Mouse (Mus musculus): ENCODE data around the gene Macrod1. TPM values are rescaled to one million over a fixed set of nuclear protein-coding genes. Genes with fewer than 3 reads are reported as not detected.
A peak's percentile ranks its signal among the peaks of the same experiment; 100 is the strongest.

Macrod1 gene
- polyA plus RNA-seq, 1 experiment from 2014 or later, result 3.6 TPM

DNA sequence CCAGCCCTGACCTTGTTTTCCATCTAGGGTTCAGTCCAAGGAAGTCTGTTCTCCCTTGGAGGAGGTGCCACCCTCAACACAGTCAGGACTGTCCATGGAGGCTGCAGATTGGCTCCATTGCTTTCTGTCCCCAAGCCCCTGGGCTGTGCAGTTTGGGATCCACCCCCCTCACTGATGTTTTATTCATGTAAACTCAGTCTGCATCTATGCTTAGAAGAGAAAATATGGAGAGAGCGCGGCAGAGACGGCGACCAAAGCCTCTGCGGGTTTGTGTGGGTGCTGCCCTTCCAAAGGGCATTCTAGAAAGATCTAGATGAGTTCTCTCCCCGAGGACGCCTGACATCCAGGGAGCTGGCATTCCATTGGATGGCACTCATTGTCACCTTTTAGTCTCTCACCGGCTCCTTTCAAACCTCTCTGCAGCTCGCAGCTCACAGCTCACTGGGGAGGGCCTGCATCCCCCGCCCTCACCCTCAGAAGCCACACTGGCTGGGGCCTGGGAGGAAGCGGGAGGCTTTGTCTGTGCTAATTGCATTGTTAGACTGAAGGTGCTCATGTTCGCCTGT lies 84.3 kb downstream of the Macrod1 start:
- Histone ChIP-seq H3K4me2 (ENCODE audit: low read depth, low read length, severe bottlenecking) (no peak overlapping the region), H3K9me3 (ENCODE audit: control insufficient read depth, low read length) (no peaks in the 10 kb centered on the region), H3K4me1 (replicated peaks; ENCODE audit: control insufficient read depth, insufficient read depth, low read length) (peaks cover 47% of the 10 kb centered on the region), H3K27ac (ENCODE audit: low read depth, low read length) (peak overlapping the region; percentile 52; the same call in 1 of the 2 replicates), H3K9ac (ENCODE audit: low read length) (peak overlapping the region; percentile 29; the same call in 1 of the 2 replicates), H3K27me3 (ENCODE audit: control insufficient read depth, insufficient read depth, low read length) (peaks cover 9% of the 10 kb centered on the region), H3K4me3 (ENCODE audit: low read depth, low read length) (no peak overlapping the region), H3K36me3 (ENCODE audit: control insufficient read depth, insufficient read depth, low read length) (no peaks in the 10 kb centered on the region)
- 38% methylated on average over 12 of the region's 12 CpGs for WGBS
- DNase-seq (ENCODE audit: low spot score) (no peak), ATAC-seq (replicated peaks; ENCODE audit: low FRiP score) (no peak)

DNA sequence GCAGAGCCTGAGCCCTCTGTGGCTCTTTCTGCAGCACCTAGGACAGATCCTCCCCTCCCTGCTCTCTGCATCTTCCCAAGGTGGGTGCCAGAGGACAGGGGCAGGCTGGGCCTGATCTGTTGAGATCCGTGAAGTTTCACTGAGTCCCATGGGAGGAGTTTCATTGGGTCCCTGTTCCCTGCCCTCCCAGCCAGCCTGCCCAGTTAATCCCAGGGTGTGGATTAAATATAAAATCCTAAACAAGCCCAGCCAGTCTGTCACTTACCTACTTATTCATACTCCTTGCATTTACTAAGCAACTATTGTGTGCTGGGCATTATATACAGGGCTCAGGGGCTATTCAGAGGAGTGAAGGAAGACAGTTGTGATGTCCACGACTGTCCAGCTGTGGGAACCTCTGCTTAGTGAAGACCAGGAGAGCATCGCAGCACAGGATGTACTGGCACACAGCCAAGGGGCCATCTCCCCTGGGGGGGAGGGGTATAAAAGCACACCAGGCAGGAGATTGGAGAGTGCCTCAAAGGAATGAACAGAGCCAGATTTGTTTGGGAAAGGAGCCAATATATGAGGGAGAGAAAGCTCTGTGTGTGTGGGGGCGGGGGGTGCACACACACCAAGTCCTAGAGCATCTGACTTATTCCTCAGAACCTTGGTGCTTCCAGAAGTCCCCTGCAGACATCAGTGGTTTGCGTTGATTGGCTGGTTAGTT lies 85.8 kb downstream of the Macrod1 start:
- H3K4me3 ChIP-seq (ENCODE audit: low read depth, low read length), result no peak overlapping the region
- no peak overlapping the region for H3K9ac ChIP-seq (ENCODE audit: low read length)
- DNase-seq (ENCODE audit: low spot score), result no peak
- no peaks in the 10 kb centered on the region for H3K9me3 ChIP-seq (ENCODE audit: control insufficient read depth, low read length)
- WGBS, result 48% methylated on average over 5 of the region's 5 CpGs
- no peak overlapping the region for H3K4me2 ChIP-seq (ENCODE audit: low read depth, low read length, severe bottlenecking)
- H3K4me1 ChIP-seq (replicated peaks; ENCODE audit: control insufficient read depth, insufficient read depth, low read length), result peaks cover 34% of the 10 kb centered on the region
- no peak overlapping the region for H3K27ac ChIP-seq (ENCODE audit: low read depth, low read length)
- ATAC-seq (replicated peaks; ENCODE audit: low FRiP score), result no peak
- H3K36me3 ChIP-seq (ENCODE audit: control insufficient read depth, insufficient read depth, low read length), result no peaks in the 10 kb centered on the region
- H3K27me3 ChIP-seq (ENCODE audit: control insufficient read depth, insufficient read depth, low read length), result peaks cover 7% of the 10 kb centered on the region

DNA sequence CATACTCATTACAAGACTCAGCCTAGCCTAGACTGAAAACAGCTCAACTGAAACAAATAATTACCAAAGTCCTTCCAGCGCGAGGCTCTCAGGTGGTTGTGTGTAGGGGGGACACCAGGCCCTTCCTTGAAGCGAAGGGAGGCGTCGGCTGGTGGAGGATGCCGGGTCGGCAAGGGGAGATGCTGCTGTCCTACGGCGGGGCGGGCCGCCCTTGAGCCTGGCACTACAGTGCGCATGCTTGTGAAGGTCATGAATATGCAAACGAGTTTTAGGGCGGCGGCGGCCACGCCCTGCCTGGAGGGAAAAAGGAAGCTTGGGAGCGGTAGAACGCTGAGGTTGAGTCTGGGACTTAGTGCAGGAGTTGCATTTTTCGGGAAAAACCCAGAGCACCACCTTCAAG lies 87.2 kb downstream of the Macrod1 start:
- Histone ChIP-seq H3K27ac (ENCODE audit: low read depth, low read length) (no peak overlapping the region), H3K4me3 (ENCODE audit: low read depth, low read length) (peak overlapping the region; percentile 20; the same call in 1 of the 2 replicates), H3K4me2 (ENCODE audit: low read depth, low read length, severe bottlenecking) (peak overlapping the region; percentile 63), H3K27me3 (ENCODE audit: control insufficient read depth, insufficient read depth, low read length) (peaks cover 7% of the 10 kb centered on the region), H3K4me1 (replicated peaks; ENCODE audit: control insufficient read depth, insufficient read depth, low read length) (peaks cover 30% of the 10 kb centered on the region), H3K9me3 (ENCODE audit: control insufficient read depth, low read length) (no peaks in the 10 kb centered on the region), H3K36me3 (ENCODE audit: control insufficient read depth, insufficient read depth, low read length) (no peaks in the 10 kb centered on the region), H3K9ac (ENCODE audit: low read length) (peak overlapping the region; percentile 53)
- under 1% methylated on average over 20 of the region's 20 CpGs for WGBS
- ATAC-seq (replicated peaks; ENCODE audit: low FRiP score) (peak; percentile 67), DNase-seq (ENCODE audit: low spot score) (peak; percentile 83)

DNA sequence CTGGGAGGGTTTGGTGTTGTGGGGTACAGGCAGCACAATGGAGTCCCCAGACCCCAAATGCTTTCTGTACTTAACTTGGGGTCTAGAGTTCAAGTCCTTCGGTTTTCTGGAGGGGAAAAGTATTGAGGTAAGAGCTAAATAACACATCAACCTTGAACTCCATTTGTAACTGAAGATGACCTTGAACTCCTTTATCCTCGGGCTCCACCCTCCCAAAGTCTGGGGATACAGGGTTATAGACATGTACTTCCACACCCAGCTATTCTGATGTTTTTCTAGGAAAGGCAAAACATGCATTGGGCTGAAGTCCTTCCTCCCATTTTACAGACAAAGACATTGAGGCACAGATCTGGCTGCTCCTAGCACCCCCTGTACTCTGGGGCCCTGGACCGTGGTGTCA lies 87.8 kb downstream of the Macrod1 start:
- 74% methylated on average over 3 of the region's 3 CpGs for WGBS
- peaks cover 33% of the 10 kb centered on the region for H3K4me1 ChIP-seq (replicated peaks; ENCODE audit: control insufficient read depth, insufficient read depth, low read length)
- H3K4me3 ChIP-seq (ENCODE audit: low read depth, low read length), result 0 out of 2 replicates have a peak overlapping the region, but pooled peaks have one; percentile 20

DNA sequence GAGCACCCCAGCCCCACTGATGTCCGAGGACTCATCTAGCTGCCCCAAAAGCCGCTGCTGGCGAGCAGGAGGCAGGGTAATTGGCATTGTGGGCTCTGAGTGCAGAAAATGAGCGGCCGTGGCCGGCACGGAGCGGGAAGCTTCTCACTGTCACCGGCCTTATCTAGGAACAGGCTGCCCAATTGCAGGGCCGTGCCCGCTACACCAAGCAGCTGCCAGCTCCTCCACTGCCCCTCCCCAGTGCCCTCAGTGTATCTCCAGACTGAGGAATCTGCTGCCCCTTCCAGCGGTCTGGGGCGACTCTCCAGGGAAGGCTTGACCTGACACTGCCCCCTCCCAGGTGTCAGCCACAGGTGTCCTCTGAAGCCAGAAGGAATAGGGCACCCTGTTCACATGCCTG lies 89.8 kb downstream of the Macrod1 start:
- no peak overlapping the region for H3K4me2 ChIP-seq (ENCODE audit: low read depth, low read length, severe bottlenecking)
- H3K4me1 ChIP-seq (replicated peaks; ENCODE audit: control insufficient read depth, insufficient read depth, low read length), result peaks cover 26% of the 10 kb centered on the region
- no peak for ATAC-seq (replicated peaks; ENCODE audit: low FRiP score)
- H3K36me3 ChIP-seq (ENCODE audit: control insufficient read depth, insufficient read depth, low read length), result no peaks in the 10 kb centered on the region
- H3K27ac ChIP-seq (ENCODE audit: low read depth, low read length), result no peak overlapping the region
- H3K9ac ChIP-seq (ENCODE audit: low read length), result no peak overlapping the region
- H3K9me3 ChIP-seq (ENCODE audit: control insufficient read depth, low read length), result no peaks in the 10 kb centered on the region
- whole genome bisulfite sequencing, result 79% methylated on average over 13 of the region's 13 CpGs
- no peak overlapping the region for H3K4me3 ChIP-seq (ENCODE audit: low read depth, low read length)
- no peak for DNase-seq (ENCODE audit: low spot score)
- H3K27me3 ChIP-seq (ENCODE audit: control insufficient read depth, insufficient read depth, low read length), result peaks cover 7% of the 10 kb centered on the region

More for the DNA sequence above, 87.8 kb downstream of the Macrod1 start:
- Histone ChIP-seq H3K27ac (ENCODE audit: low read depth, low read length) (no peak overlapping the region), H3K27me3 (ENCODE audit: control insufficient read depth, insufficient read depth, low read length) (peaks cover 7% of the 10 kb centered on the region), H3K4me2 (ENCODE audit: low read depth, low read length, severe bottlenecking) (peak overlapping the region; percentile 63; the same call in 1 of the 2 replicates), H3K9ac (ENCODE audit: low read length) (no peak overlapping the region), H3K9me3 (ENCODE audit: control insufficient read depth, low read length) (no peaks in the 10 kb centered on the region), H3K36me3 (ENCODE audit: control insufficient read depth, insufficient read depth, low read length) (no peaks in the 10 kb centered on the region)
- ATAC-seq (replicated peaks; ENCODE audit: low FRiP score) (no peak), DNase-seq (ENCODE audit: low spot score) (no peak)

DNA sequence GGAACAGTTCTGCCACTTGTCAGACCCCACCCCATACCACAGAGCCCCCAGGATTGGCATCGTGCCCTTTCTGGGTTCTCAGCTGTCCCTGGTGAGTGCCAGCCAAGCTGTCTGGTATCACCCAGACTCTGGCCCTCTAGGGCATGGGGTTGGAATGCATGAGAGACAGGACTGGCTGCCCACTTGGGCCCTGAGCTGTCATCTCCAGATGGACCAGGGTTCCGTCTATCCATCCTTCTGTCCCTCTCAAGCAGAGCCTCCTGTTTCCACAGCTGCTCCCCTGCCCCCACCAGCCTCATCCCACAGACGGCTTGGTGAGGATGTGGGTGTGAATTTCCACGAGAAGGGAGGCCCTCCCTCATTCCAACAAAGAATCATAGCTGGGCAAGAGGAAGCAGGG lies 91.5 kb downstream of the Macrod1 start:
- H3K4me3 ChIP-seq (ENCODE audit: low read depth, low read length), result no peak overlapping the region
- H3K27ac ChIP-seq (ENCODE audit: low read depth, low read length), result no peak overlapping the region
- H3K4me1 ChIP-seq (replicated peaks; ENCODE audit: control insufficient read depth, insufficient read depth, low read length), result peaks cover 16% of the 10 kb centered on the region
- no peak for ATAC-seq (replicated peaks; ENCODE audit: low FRiP score)
- 66% methylated on average over 4 of the region's 4 CpGs for WGBS
- H3K9ac ChIP-seq (ENCODE audit: low read length), result no peak overlapping the region
- peaks cover 7% of the 10 kb centered on the region for H3K27me3 ChIP-seq (ENCODE audit: control insufficient read depth, insufficient read depth, low read length)
- H3K9me3 ChIP-seq (ENCODE audit: control insufficient read depth, low read length), result no peaks in the 10 kb centered on the region
- no peaks in the 10 kb centered on the region for H3K36me3 ChIP-seq (ENCODE audit: control insufficient read depth, insufficient read depth, low read length)
- no peak overlapping the region for H3K4me2 ChIP-seq (ENCODE audit: low read depth, low read length, severe bottlenecking)
- DNase-seq (ENCODE audit: low spot score), result no peak

DNA sequence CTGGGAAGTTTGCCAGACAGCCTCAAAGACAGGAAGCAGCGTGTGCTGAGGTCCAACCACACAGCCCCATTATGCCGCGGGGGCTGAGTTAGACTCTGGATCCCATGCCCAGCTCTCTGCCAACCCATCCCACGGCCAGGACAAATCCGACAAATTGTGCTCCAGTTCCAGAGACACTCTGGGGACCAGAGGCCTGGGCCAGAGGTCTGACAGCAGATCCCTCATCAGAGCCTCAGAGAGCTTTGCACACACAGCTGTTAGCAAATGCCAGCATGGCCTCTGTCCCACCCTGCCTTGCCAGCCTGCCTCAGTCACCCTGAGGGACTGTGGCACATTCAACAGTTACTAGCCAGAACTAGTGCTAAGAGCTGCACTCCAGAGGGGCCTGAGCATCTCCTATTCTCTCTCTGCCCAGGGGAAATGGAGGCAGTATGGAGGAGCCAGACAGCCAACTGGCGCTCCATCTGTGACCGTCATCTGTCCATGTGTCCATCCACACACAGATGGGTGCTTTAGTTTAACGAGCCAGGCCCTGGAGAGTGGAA lies 92.0 kb downstream of the Macrod1 start:
- ATAC-seq (replicated peaks; ENCODE audit: low FRiP score) (no peak), DNase-seq (ENCODE audit: low spot score) (no peak)
- Histone ChIP-seq H3K27ac (ENCODE audit: low read depth, low read length) (no peak overlapping the region), H3K4me2 (ENCODE audit: low read depth, low read length, severe bottlenecking) (no peak overlapping the region), H3K36me3 (ENCODE audit: control insufficient read depth, insufficient read depth, low read length) (no peaks in the 10 kb centered on the region), H3K9me3 (ENCODE audit: control insufficient read depth, low read length) (no peaks in the 10 kb centered on the region), H3K9ac (ENCODE audit: low read length) (peak overlapping the region; percentile 12; the same call in 1 of the 2 replicates), H3K4me1 (replicated peaks; ENCODE audit: control insufficient read depth, insufficient read depth, low read length) (peaks cover 14% of the 10 kb centered on the region), H3K4me3 (ENCODE audit: low read depth, low read length) (no peak overlapping the region), H3K27me3 (ENCODE audit: control insufficient read depth, insufficient read depth, low read length) (peaks cover 5% of the 10 kb centered on the region)
- WGBS, result 67% methylated on average over 8 of the region's 8 CpGs

DNA sequence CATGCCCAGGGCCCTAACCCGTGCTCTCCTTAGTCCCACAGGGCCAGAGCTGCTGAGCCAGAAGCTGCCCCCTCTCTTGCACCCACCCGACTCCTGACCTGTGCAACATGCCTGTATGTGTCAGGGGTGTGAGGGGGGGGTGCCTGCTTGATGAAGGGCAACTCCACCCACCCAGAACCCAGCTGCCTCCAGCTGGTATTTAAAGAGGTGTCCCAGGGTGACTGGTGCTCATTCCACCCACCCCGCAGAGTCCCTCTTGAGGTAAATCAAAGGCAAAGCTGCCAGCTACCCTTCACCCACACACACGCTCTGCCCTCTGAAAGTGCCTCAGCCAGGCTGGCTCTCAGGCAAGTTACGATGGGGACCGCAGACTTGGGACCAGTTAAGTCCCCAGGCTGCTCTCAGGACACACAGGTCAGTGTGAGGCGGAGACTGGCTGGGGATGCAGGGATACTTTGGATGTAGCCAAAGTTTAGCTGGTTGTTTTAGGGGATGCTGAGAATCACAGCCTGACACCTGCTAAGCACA lies 92.6 kb downstream of the Macrod1 start:
- 71% methylated on average over 7 of the region's 7 CpGs for WGBS
- ATAC-seq (replicated peaks; ENCODE audit: low FRiP score) (no peak), DNase-seq (ENCODE audit: low spot score) (no peak)

More for the DNA sequence above, 92.6 kb downstream of the Macrod1 start:
- no peaks in the 10 kb centered on the region for H3K36me3 ChIP-seq (ENCODE audit: control insufficient read depth, insufficient read depth, low read length)
- H3K27me3 ChIP-seq (ENCODE audit: control insufficient read depth, insufficient read depth, low read length), result peaks cover 5% of the 10 kb centered on the region; the same call in 1 of the 2 replicates
- H3K27ac ChIP-seq (ENCODE audit: low read depth, low read length), result no peak overlapping the region
- H3K4me2 ChIP-seq (ENCODE audit: low read depth, low read length, severe bottlenecking), result no peak overlapping the region
- peak overlapping the region; percentile 12; the same call in 1 of the 2 replicates for H3K9ac ChIP-seq (ENCODE audit: low read length)
- no peaks in the 10 kb centered on the region for H3K9me3 ChIP-seq (ENCODE audit: control insufficient read depth, low read length)
- H3K4me1 ChIP-seq (replicated peaks; ENCODE audit: control insufficient read depth, insufficient read depth, low read length), result peaks cover 10% of the 10 kb centered on the region
- H3K4me3 ChIP-seq (ENCODE audit: low read depth, low read length), result no peak overlapping the region
